Mouse (Mus musculus) bone marrow macrophage, adult 2 months (primary cell): ENCODE data around the gene Ubr2. TPM values are rescaled to one million over a fixed set of nuclear protein-coding genes. Genes with fewer than 3 reads are reported as not detected.

Experiments
- H3K27ac ChIP-seq: 2 replicates; pipeline ENCODE4 v1.5.1; 2012; ENCODE audit warnings: low read depth, low read length; ENCODE audit not compliant: insufficient read depth
- H3K4me1 ChIP-seq: 2 replicates; pipeline ENCODE4 v1.6.1; 2012; ENCODE audit warnings: low read length; ENCODE audit not compliant: control insufficient read depth, insufficient read depth
- H3K4me3 ChIP-seq: 2 replicates; pipeline ENCODE4 v1.5.1; 2012; ENCODE audit warnings: mild to moderate bottlenecking, low read length, moderate library complexity; ENCODE audit not compliant: insufficient read depth
- CTCF ChIP-seq: IDR thresholded peaks from 2 replicates; pipeline ENCODE4 v1.5.1; 2012; ENCODE audit warnings: low read depth, mild to moderate bottlenecking, low read length, moderate library complexity
- POLR2A ChIP-seq: IDR thresholded peaks from 2 replicates; pipeline ENCODE4 v1.6.1; 2012; ENCODE audit warnings: mild to moderate bottlenecking, low read depth, low read length, borderline replicate concordance
- polyA plus RNA-seq: library from polyadenylated mRNA; stranded (reverse); fragments of >200 nt; gene quantifications from 2 replicates; pipeline ENCODE4 v1.2.4, GENCODE M21; 2012; ENCODE audit not compliant: missing spikeins, insufficient read depth, insufficient read length

Gene Ubr2
- polyA plus RNA-seq, 1 experiment: 53.7 TPM

GRCm38 (mm10) chr17:46932961-46933360, 77.4 kb downstream of the Ubr2 start:
- Histone ChIP-seq H3K4me1 (peaks cover 15% of the 10 kb centered on the region), H3K4me3 (peak overlapping the region; percentile 58), H3K27ac (peak overlapping the region; percentile 94)
- TF ChIP-seq CTCF: no peak
- no peak for TF ChIP-seq POLR2A

DNA sequence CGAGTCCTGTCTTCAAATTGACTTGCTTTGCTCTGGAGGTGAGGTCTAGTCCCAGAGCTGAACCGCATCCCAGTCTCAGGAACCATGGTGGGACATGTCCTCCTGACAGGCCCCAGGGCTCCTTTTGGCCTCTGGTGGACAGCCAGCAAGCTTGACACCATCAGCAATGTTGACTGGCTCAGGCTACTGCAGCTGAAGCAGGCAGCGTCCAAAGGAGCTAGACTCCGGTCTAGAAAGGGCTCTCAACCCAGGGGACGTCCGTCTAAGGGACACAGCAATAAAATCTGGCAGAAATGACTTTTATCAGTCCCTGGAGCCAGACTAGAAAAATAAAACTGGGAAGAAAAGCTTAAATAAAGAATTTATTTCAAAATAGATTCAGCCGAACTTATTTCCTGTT, 80.5 kb downstream of the Ubr2 start:
- TF ChIP-seq POLR2A (no peak), CTCF (no peak)
- H3K4me3 ChIP-seq: no peak overlapping the region
- peaks cover 15% of the 10 kb centered on the region for H3K4me1 ChIP-seq
- no peak overlapping the region for H3K27ac ChIP-seq

DNA sequence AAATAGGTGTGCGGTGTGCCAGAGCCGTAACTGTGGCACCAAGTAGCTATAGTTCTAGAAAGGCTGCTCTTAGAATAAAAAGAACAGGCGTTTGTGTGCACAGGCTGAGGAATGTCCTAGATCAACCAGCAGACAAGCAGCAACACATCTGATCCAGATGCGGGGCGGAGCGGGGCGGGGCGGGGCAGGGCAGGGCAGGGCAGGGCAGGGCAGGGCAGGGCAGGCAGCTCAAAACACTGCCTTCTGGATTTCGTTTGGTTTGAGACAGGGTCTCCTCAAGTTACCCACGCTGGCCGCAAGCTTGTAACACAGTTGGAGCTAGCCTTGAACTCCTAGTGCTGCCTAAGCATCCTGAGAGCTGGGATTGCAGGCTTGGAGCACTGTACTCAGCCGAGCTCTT, 81.1 kb downstream of the Ubr2 start:
- Histone ChIP-seq H3K4me3 (no peak overlapping the region), H3K27ac (no peak overlapping the region), H3K4me1 (peaks cover 15% of the 10 kb centered on the region)
- TF ChIP-seq POLR2A: no peak
- no peak for TF ChIP-seq CTCF

DNA sequence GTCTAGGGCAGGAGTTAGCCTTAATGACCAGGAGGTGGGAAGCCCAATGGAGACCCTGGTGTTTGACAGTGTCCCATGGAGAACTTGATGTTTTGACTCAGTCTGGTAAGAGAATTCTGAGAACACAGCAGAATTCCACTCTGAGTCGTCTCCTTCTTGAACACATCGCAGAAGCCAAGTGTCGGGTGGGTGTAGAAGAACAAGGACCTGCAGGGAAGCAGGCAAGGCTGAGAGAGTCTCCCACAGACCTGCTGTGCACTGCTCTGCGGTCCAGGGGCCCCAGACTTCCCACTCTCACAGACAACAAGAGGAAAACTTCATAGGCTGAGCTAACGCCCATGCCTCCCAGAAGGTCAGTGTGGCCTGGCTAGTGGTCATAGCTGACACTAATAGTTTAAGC, 82.6 kb downstream of the Ubr2 start:
- no peak overlapping the region for H3K27ac ChIP-seq
- no peak for TF ChIP-seq CTCF
- TF ChIP-seq POLR2A: no peak
- H3K4me1 ChIP-seq: peaks cover 7% of the 10 kb centered on the region
- no peak overlapping the region for H3K4me3 ChIP-seq

- no peak overlapping the region for H3K4me3 ChIP-seq
- TF ChIP-seq POLR2A (no peak), CTCF (no peak)
- H3K4me1 ChIP-seq: no peaks in the 10 kb centered on the region
- no peak overlapping the region for H3K27ac ChIP-seq
These were observed 83.4 kb downstream of the Ubr2 start for GRCm38 (mm10) chr17:46926941-46927340.

- Histone ChIP-seq H3K27ac (no peak overlapping the region), H3K4me1 (no peaks in the 10 kb centered on the region), H3K4me3 (no peak overlapping the region)
- TF ChIP-seq POLR2A (no peak), CTCF (no peak)
These were observed 84.2 kb downstream of the Ubr2 start for GRCm38 (mm10) chr17:46926192-46926591.

DNA sequence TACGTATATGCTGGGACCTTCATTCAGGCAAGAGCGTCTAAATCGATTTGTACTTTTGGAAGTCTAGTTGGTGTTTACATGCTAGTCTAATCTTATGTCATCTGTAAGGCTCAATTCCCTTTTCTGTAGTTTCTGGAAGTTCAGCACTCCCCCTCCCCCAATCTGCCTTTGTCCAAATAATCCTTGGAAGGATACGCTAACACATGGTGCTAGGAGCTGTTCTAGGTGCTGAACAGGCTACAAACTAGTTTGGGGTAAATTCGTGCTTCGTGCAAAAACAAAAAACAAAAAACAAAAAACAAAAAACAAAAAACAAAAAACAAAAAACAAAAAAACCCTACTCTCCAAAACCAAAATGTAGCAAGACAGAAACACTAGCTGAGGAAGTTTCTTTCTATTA, 89.5 kb downstream of the Ubr2 start:
- Histone ChIP-seq H3K4me3 (no peak overlapping the region), H3K4me1 (peaks cover 4% of the 10 kb centered on the region), H3K27ac (no peak overlapping the region)
- TF ChIP-seq POLR2A (no peak), CTCF (no peak)

- TF ChIP-seq POLR2A (no peak), CTCF (no peak)
- H3K4me3 ChIP-seq: no peak overlapping the region
- peaks cover 4% of the 10 kb centered on the region for H3K4me1 ChIP-seq
- H3K27ac ChIP-seq: no peak overlapping the region
These were observed 91.4 kb downstream of the Ubr2 start for GRCm38 (mm10) chr17:46918951-46919350.

GRCm38 (mm10) chr17:46915129-46915528, 95.2 kb downstream of the Ubr2 start:
- Histone ChIP-seq H3K4me3 (no peak overlapping the region), H3K27ac (no peak overlapping the region), H3K4me1 (0 out of 2 replicates have a peak, but pooled peaks cover 5% of the 10 kb centered on the region)
- no peak for TF ChIP-seq CTCF

GRCm38 (mm10) chr17:46912331-46912730, 98.0 kb downstream of the Ubr2 start:
- no peak for TF ChIP-seq CTCF
- TF ChIP-seq POLR2A: no peak
- H3K4me1 ChIP-seq: 0 out of 2 replicates have a peak, but pooled peaks cover 5% of the 10 kb centered on the region
- H3K27ac ChIP-seq: no peak overlapping the region
- H3K4me3 ChIP-seq: no peak overlapping the region

DNA sequence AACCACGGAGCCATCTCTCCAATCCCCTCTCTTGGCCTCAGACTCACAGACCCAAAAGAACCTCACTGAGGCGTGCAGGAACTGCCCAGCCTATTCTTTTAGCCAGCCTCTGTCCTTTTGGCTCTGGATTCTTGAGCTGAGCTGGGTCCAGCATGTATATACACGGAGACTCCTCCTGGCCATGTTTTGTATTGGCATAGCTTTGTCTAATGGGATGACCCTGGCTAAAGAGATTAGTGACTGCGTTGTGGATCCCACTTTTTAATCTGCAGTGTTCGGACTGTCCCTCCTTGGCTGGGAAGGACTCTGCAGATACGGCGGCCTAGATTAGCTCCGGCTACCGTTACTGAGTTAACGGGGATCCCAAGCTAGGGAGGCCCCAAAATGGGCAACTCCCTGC, 100.2 kb downstream of the Ubr2 start, which contains the start of gene Prph2:
Prph2 (plus strand) TSS at position 274 of the 400 bp plus-strand sequence.
- H3K4me3 ChIP-seq: no peak within 1 kb of the TSS
- H3K4me1 ChIP-seq: 0 out of 2 replicates have a peak, but pooled peaks cover 5% of the 10 kb centered on the region
- no peak within 1 kb of the TSS for H3K27ac ChIP-seq
- no peak for TF ChIP-seq POLR2A
- no peak for TF ChIP-seq CTCF
